Mouse (Mus musculus): Measurements from ENCODE around the gene Appbp2.

GRCm38 (mm10) chr11:85138776-85139474 is 96.0 kb downstream of the Appbp2 start:
- TF ChIP-seq CTCF (IDR thresholded peaks at IDR 0.05; ENCODE audit: low read depth, low read length) (no peak), GATA2 (IDR thresholded peaks at IDR 0.05; ENCODE audit: borderline replicate concordance, low read depth, low read length) (no peak), POLR2AphosphoS5 (IDR thresholded peaks at IDR 0.05; ENCODE audit: insufficient replicate concordance, low read depth, low read length) (no peak)
